Mouse (Mus musculus) G1E (cell line): ENCODE data around the gene Speer4b.

Experiments
- CTCF ChIP-seq: IDR thresholded peaks from 2 replicates; pipeline ENCODE4 v1.5.1; 2012; ENCODE audit warnings: low read depth, low read length, inconsistent platforms, mixed read lengths
- GATA1 ChIP-seq: IDR thresholded peaks from 2 replicates; pipeline ENCODE4 v1.6.1; 2012; ENCODE audit warnings: borderline replicate concordance, low read length, inconsistent platforms, mixed read lengths
- GATA2 ChIP-seq: IDR thresholded peaks from 2 replicates; pipeline ENCODE4 v1.6.1; 2012; ENCODE audit warnings: low read depth, low read length, inconsistent platforms, borderline replicate concordance
- POLR2AphosphoS5 ChIP-seq: IDR thresholded peaks from 2 replicates; pipeline ENCODE4 v1.6.1; 2012; ENCODE audit warnings: low read depth, low read length, inconsistent platforms; ENCODE audit not compliant: insufficient replicate concordance
- TAL1 ChIP-seq: conservative IDR thresholded peaks from 2 replicates; pipeline ENCODE4 v1.6.1; 2012; ENCODE audit warnings: low read depth, low read length, inconsistent platforms, mixed read lengths

DNA sequence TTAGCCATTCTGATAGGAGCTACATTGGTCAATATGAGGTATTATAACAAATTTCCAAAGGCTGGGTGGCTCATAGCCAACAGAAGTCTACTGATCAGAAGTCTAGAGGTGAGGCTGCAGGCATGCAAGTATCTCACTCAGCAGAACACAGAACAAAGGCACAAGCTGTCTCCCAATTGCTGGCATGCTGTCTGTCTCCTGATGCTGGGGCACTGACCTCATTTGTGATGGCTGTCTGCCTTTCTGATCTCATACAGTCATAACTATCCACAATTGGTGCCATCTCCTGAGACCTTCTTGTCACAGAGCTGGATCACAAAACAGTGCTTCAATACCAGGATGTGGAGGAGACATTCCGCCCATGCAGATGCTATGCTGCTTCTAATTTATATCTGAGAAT is 25.7 kb upstream of the Speer4b start:
- TF ChIP-seq TAL1, result no peak
- no peak for TF ChIP-seq CTCF
- no peak for TF ChIP-seq GATA1
- no peak for TF ChIP-seq POLR2AphosphoS5
- no peak for TF ChIP-seq GATA2
